Mouse (Mus musculus) forebrain, embryonic 14.5 days (tissue): Measurements from ENCODE around the gene Specc1l. TPM values are rescaled to one million over a fixed set of nuclear protein-coding genes. Genes with fewer than 3 reads are reported as not detected.

Experiments used
- ATAC-seq: fragments of 200-750 bp; cut with Nextera tagmentation; 2 replicates; pipeline ENCODE4 v1.8.0; 2017; ENCODE audit warnings: mild to moderate bottlenecking, moderate library complexity
- DNase-seq: peaks from one replicate; pipeline ENCODE4 v3.0.0-alpha.2; 2015; ENCODE audit warnings: low spot score
- H3K27ac ChIP-seq: fragments of 300-500 bp; sonication (generic); 2 replicates; pipeline ENCODE4 v1.5.1; 2014; ENCODE audit warnings: low read depth, mild to moderate bottlenecking, control low read depth, low read length, moderate library complexity
- H3K27me3 ChIP-seq: fragments of 300-500 bp; sonication (generic); replicated peaks from 2 replicates; pipeline ENCODE4 v1.6.1; 2014; ENCODE audit warnings: low read length, control low read depth, mixed read lengths; ENCODE audit not compliant: control insufficient read depth, insufficient read depth
- H3K36me3 ChIP-seq: fragments of 300-500 bp; sonication (generic); 2 replicates; pipeline ENCODE4 v1.6.1; 2014; ENCODE audit warnings: low read length, control low read depth; ENCODE audit not compliant: control insufficient read depth, insufficient read depth
- H3K4me1 ChIP-seq: fragments of 300-500 bp; sonication (generic); 2 replicates; pipeline ENCODE4 v1.6.1; 2014; ENCODE audit warnings: antibody characterized with exemption, low read length, control low read depth; ENCODE audit not compliant: control insufficient read depth, insufficient read depth
- H3K4me2 ChIP-seq: fragments of 300-500 bp; sonication (generic); 2 replicates; pipeline ENCODE4 v1.6.1; 2014; ENCODE audit warnings: mild to moderate bottlenecking, control low read depth, low read length
- H3K4me3 ChIP-seq: fragments of 300-500 bp; sonication (generic); 2 replicates; pipeline ENCODE4 v1.5.1; 2014; ENCODE audit warnings: low read depth, low read length, control low read depth
- H3K9ac ChIP-seq: fragments of 300-500 bp; sonication (generic); 2 replicates; pipeline ENCODE4 v1.6.1; 2014; ENCODE audit warnings: mild to moderate bottlenecking, low read length, control low read depth, moderate library complexity
- H3K9me3 ChIP-seq: fragments of 300-500 bp; sonication (generic); replicated peaks from 2 replicates; pipeline ENCODE4 v1.6.1; 2016; ENCODE audit warnings: low read length, control low read depth, mixed read lengths; ENCODE audit not compliant: control insufficient read depth
- WGBS: fragments of 180-500 bp; shearing (Covaris S2); extraction: QIAGEN DNeasy Blood & Tissue Kit; methylation state at CpG from one replicate; pipeline ENCODE4 v1.1.7; 2014; 5-methylcytosine and 5-hydroxymethylcytosine counted together
- polyA plus RNA-seq: library from polyadenylated mRNA; unstranded; fragments of >200 nt; fragmentation: Nextera tagmentation; extraction: Ambion mirVana; gene quantifications from 2 replicates; pipeline ENCODE4 v1.2.1, GENCODE M21; 2014

The Specc1l gene
- polyA plus RNA-seq, 1 experiment from 2014 or later, result 24.3 TPM

DNA sequence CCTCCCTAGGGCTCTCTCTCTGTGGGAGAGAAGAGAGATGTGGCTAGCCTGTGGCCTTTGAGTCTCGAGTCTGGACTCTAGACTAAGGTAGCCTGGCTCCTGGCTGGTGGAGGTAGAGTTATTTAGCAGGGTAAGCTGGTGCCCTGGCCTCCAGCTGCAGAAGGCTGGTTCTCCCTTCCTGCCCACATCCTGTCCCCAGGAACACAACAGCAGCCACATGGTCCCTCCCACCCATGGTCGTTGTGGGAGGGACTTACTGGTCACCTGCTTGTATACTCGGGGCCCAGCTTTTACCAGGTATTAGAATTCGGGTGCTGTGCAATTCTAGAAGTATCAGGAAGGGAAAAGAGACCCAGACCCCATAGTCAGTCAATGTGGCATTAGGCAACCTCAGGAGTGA is 108.4 kb downstream of the Specc1l start:
- no peak overlapping the region for H3K27ac ChIP-seq
- no peak overlapping the region for H3K4me3 ChIP-seq
- no peaks in the 10 kb centered on the region for H3K36me3 ChIP-seq
- no peak overlapping the region for H3K9ac ChIP-seq
- WGBS, result 58% methylated on average over 4 of the region's 4 CpGs
- H3K27me3 ChIP-seq, result peaks cover 21% of the 10 kb centered on the region
- peaks cover 2% of the 10 kb centered on the region; the same call in 1 of the 2 replicates for H3K4me1 ChIP-seq
- DNase-seq, result no peak
- no peak overlapping the region for H3K4me2 ChIP-seq
- no peak for ATAC-seq
- no peaks in the 10 kb centered on the region for H3K9me3 ChIP-seq

DNA sequence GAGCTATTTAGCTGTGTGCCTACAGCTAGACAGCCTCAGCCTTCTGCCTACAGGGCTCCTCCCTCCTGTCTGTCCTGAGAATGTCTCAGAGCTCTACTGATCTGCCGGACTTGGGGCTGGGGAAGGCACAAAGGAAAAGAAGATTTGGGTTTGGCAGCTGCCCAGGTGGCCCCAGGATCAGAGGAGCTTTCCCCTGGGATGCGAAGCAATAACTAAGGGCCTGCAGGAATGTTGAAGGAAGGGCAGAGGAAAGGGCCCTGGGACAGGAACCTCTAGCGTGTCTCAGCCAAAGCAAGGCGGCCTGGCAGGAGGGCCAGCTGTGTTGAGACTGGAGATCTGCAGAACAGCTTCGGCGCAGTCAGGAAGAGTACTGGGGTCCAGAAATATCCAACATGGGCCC is 111.1 kb downstream of the Specc1l start:
- Histone ChIP-seq H3K4me3 (no peak overlapping the region), H3K27ac (no peak overlapping the region), H3K9me3 (no peaks in the 10 kb centered on the region), H3K36me3 (no peaks in the 10 kb centered on the region), H3K9ac (no peak overlapping the region), H3K27me3 (peaks cover 8% of the 10 kb centered on the region; the same call in 1 of the 2 replicates), H3K4me2 (no peak overlapping the region), H3K4me1 (no peaks in the 10 kb centered on the region)
- ATAC-seq, result no peak
- DNase-seq, result no peak
- 50% methylated on average over 6 of the region's 6 CpGs for WGBS

GRCm38 (mm10) chr10:75323986-75324385 is 112.1 kb downstream of the Specc1l start:
- no peaks in the 10 kb centered on the region for H3K9me3 ChIP-seq
- ATAC-seq, result no peak
- no peak for DNase-seq
- no peaks in the 10 kb centered on the region for H3K27me3 ChIP-seq
- no peaks in the 10 kb centered on the region for H3K36me3 ChIP-seq
- H3K4me1 ChIP-seq, result no peaks in the 10 kb centered on the region
- no peak overlapping the region for H3K4me2 ChIP-seq
- no peak overlapping the region for H3K9ac ChIP-seq
- H3K27ac ChIP-seq, result no peak overlapping the region
- H3K4me3 ChIP-seq, result no peak overlapping the region
- WGBS, result 79% methylated on average over 8 of the region's 8 CpGs

DNA sequence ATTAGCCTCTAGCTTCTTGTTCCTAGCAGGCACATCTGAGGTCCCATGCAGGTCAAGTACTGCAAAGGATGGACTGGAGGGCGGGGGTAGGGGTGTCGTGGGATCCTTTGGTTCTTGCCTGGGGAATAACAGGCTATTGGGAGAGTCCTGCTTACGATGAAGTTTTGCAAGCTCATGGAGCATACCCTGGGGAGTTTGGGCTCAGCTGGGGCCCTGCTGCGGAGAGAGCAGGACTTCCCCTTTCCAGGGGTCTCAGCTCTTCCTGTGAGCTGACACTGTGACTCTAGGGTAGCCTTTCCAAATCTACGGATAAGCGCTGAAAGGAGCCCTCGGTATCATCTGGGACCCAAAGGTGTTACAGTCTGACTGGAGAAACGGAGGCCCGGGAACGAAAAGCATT is 112.5 kb downstream of the Specc1l start:
- H3K4me1 ChIP-seq, result no peaks in the 10 kb centered on the region
- no peaks in the 10 kb centered on the region for H3K9me3 ChIP-seq
- 76% methylated on average over 10 of the region's 10 CpGs for WGBS
- no peak overlapping the region for H3K9ac ChIP-seq
- DNase-seq (no peak), ATAC-seq (no peak)
- H3K36me3 ChIP-seq, result no peaks in the 10 kb centered on the region
- no peak overlapping the region for H3K27ac ChIP-seq
- H3K27me3 ChIP-seq, result no peaks in the 10 kb centered on the region
- no peak overlapping the region for H3K4me3 ChIP-seq
- H3K4me2 ChIP-seq, result no peak overlapping the region

- no peak overlapping the region for H3K4me2 ChIP-seq
- DNase-seq (no peak), ATAC-seq (no peak)
- no peak overlapping the region for H3K9ac ChIP-seq
- H3K4me3 ChIP-seq, result no peak overlapping the region
- H3K36me3 ChIP-seq, result no peaks in the 10 kb centered on the region
- no peak overlapping the region for H3K27ac ChIP-seq
- H3K9me3 ChIP-seq, result no peaks in the 10 kb centered on the region
- H3K27me3 ChIP-seq, result no peaks in the 10 kb centered on the region
- 96% methylated on average over 23 of the region's 23 CpGs for WGBS
- H3K4me1 ChIP-seq, result no peaks in the 10 kb centered on the region
These were observed 113.9 kb downstream of the Specc1l start for GRCm38 (mm10) chr10:75325821-75326220.

- H3K27me3 ChIP-seq, result no peaks in the 10 kb centered on the region
- WGBS, result 88% methylated on average over 3 of the region's 3 CpGs
- no peak overlapping the region for H3K27ac ChIP-seq
- H3K9me3 ChIP-seq, result no peaks in the 10 kb centered on the region
- H3K4me3 ChIP-seq, result no peak overlapping the region
- H3K4me1 ChIP-seq, result no peaks in the 10 kb centered on the region
- DNase-seq, result peak; percentile 16
- no peak overlapping the region for H3K9ac ChIP-seq
- H3K4me2 ChIP-seq, result no peak overlapping the region
- no peak for ATAC-seq
- no peaks in the 10 kb centered on the region for H3K36me3 ChIP-seq
These were observed 114.7 kb downstream of the Specc1l start for GRCm38 (mm10) chr10:75326553-75326952.

GRCm38 (mm10) chr10:75327081-75327480 is 115.2 kb downstream of the Specc1l start:
- Histone ChIP-seq H3K36me3 (no peaks in the 10 kb centered on the region), H3K4me2 (no peak overlapping the region), H3K27ac (no peak overlapping the region), H3K4me3 (no peak overlapping the region), H3K4me1 (no peaks in the 10 kb centered on the region), H3K9ac (no peak overlapping the region), H3K27me3 (no peaks in the 10 kb centered on the region), H3K9me3 (no peaks in the 10 kb centered on the region)
- no peak for DNase-seq
- WGBS, result 70% methylated on average over 11 of the region's 11 CpGs
- no peak for ATAC-seq

- H3K9me3 ChIP-seq, result no peaks in the 10 kb centered on the region
- no peak overlapping the region for H3K9ac ChIP-seq
- no peak overlapping the region for H3K27ac ChIP-seq
- DNase-seq (no peak), ATAC-seq (no peak)
- no peaks in the 10 kb centered on the region for H3K36me3 ChIP-seq
- H3K4me1 ChIP-seq, result no peaks in the 10 kb centered on the region
- no peaks in the 10 kb centered on the region for H3K27me3 ChIP-seq
- no peak overlapping the region for H3K4me2 ChIP-seq
- no peak overlapping the region for H3K4me3 ChIP-seq
- WGBS, result 61% methylated on average over 4 of the region's 4 CpGs
These were observed 116.4 kb downstream of the Specc1l start for GRCm38 (mm10) chr10:75328201-75328704.

DNA sequence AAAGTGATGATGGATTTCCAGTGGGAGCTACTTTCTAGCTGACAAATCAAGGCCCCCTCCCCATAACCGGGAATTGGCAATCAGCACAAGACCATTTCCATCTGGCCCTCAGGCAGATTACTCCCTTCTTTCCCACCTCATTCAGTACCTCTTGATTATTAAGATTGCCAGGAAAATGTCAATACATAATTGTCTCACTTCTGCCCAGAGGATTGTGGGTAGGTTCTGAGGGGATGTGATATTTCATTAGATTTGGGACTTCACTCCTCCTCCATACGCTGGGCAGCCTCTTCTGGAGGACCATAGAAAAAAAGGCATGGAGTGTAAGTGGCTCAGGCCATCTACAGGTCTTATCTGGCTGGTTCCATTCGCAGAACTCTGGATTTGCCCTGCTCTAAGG is 120.4 kb downstream of the Specc1l start:
- no peaks in the 10 kb centered on the region for H3K27me3 ChIP-seq
- H3K36me3 ChIP-seq, result no peaks in the 10 kb centered on the region
- 88% methylated on average over 3 of the region's 3 CpGs for WGBS
- DNase-seq, result no peak
- no peak overlapping the region for H3K9ac ChIP-seq
- H3K4me3 ChIP-seq, result no peak overlapping the region
- no peaks in the 10 kb centered on the region for H3K4me1 ChIP-seq
- no peak overlapping the region for H3K27ac ChIP-seq
- no peak for ATAC-seq
- H3K9me3 ChIP-seq, result no peaks in the 10 kb centered on the region
- H3K4me2 ChIP-seq, result no peak overlapping the region
